Mouse (Mus musculus): ENCODE data around the gene Gp2. TPM values are rescaled to one million over a fixed set of nuclear protein-coding genes. Genes with fewer than 3 reads are reported as not detected.

Gene Gp2
- 0.51 and 0.64 TPM in 2 replicates for polyA plus RNA-seq (2015; fragmentation: Nextera tagmentation; extraction: Ambion mirVana)

- no peaks in the 10 kb centered on the region for H3K4me1 ChIP-seq (replicated peaks; ENCODE audit: insufficient read depth, low read length)
- no peak within 1 kb of the TSS for H3K27ac ChIP-seq
- no peak within 1 kb of the TSS for H3K4me3 ChIP-seq (replicated peaks; ENCODE audit: low read depth, low read length)
- WGBS, result 91% methylated on average over 6 of the region's 6 CpGs
- H3K9me3 ChIP-seq (replicated peaks; ENCODE audit: low read length), result no peaks in the 10 kb centered on the region
- no peak for TF ChIP-seq CTCF (IDR thresholded peaks at IDR 0.05; ENCODE audit: low read depth)
- DNase-seq (ENCODE audit: low spot score) (no peak), ATAC-seq (replicated peaks; ENCODE audit: low FRiP score, low read depth) (no peak)
- no peak within 1 kb of the TSS for H3K4me2 ChIP-seq (ENCODE audit: low read length)
- H3K36me3 ChIP-seq (ENCODE audit: insufficient read depth, low read length), result no peaks in the 10 kb centered on the region
- no peaks in the 10 kb centered on the region for H3K27me3 ChIP-seq (ENCODE audit: insufficient read depth, low read length)
- H3K9ac ChIP-seq (ENCODE audit: low read depth, low read length), result no peak within 1 kb of the TSS
Observed at GRCm38 (mm10) chr7:119459185-119459584, at the start of gene Gp2. Gp2 (minus strand) TSS chr7:119459285.

DNA sequence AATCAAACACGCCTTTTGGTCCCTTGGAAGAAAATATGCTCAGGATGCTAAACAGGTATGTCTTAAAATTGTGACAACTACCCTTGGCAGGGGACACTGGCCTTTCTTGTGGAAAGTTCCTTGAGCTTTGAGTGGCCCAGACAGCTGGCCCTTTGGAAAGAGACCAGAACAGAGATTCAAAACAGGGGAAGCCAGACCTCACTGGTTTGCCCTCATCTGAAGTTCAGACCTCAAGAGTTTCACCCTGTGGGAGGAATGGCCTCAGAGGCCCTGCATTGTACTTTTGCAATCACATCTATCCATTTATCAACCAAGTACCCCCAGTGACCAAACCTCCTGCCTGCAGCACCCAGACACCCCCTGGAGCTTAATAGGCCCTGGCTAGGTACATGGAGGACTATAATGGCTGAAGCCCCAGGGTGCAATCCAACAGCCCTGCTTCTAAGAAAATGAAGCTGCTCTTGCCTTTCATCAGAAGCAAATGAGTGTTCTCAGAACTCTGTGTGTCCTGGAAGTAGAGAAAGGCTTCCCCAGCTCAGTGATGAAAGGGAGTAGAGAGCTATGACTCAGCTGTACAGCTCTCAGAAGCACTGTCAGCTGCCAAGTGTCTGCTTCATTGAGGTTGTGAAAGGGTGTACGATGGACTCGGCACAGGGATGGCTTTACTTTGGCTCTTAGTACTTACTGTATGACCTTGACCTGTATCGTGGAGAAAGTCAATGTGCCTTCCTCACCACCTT is 31.1 kb upstream of the Gp2 start:
- Histone ChIP-seq H3K27ac (no peak overlapping the region), H3K4me3 (replicated peaks; ENCODE audit: low read depth, low read length) (no peak overlapping the region), H3K9me3 (replicated peaks; ENCODE audit: low read length) (no peaks in the 10 kb centered on the region), H3K4me2 (ENCODE audit: low read length) (no peak overlapping the region), H3K36me3 (ENCODE audit: insufficient read depth, low read length) (no peaks in the 10 kb centered on the region), H3K27me3 (ENCODE audit: insufficient read depth, low read length) (no peaks in the 10 kb centered on the region), H3K9ac (ENCODE audit: low read depth, low read length) (no peak overlapping the region), H3K4me1 (replicated peaks; ENCODE audit: insufficient read depth, low read length) (no peaks in the 10 kb centered on the region)
- DNase-seq (ENCODE audit: low spot score), result no peak
- TF ChIP-seq CTCF (IDR thresholded peaks at IDR 0.05; ENCODE audit: low read depth), result no peak
- ATAC-seq (replicated peaks; ENCODE audit: low FRiP score, low read depth), result no peak
- WGBS, result 76% methylated on average over 4 of the region's 4 CpGs

DNA sequence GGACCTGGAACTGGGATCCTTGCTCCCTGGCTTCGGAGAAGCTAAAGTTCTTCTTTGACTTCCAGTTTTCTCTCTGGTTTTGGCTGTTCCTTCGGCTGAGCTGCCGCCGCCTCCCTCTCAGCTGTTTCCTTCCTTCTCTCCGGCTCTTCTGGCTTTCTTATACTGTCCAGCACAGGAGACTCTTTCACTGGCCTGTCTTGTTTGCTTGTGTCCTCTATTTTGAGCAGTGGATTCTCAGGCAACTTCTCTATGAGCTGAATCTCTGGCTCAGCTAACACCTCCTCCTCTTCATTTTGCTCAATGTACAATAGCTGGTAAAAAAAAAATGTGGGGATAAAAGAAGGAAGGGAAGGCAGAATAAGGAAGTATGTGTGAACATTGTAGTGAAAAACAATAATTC is 27.6 kb upstream of the Gp2 start:
- H3K4me2 ChIP-seq (ENCODE audit: low read length), result no peak overlapping the region
- H3K36me3 ChIP-seq (ENCODE audit: insufficient read depth, low read length), result no peaks in the 10 kb centered on the region
- TF ChIP-seq CTCF (IDR thresholded peaks at IDR 0.05; ENCODE audit: low read depth), result no peak
- no peak for ATAC-seq (replicated peaks; ENCODE audit: low FRiP score, low read depth)
- no peaks in the 10 kb centered on the region for H3K27me3 ChIP-seq (ENCODE audit: insufficient read depth, low read length)
- H3K4me1 ChIP-seq (replicated peaks; ENCODE audit: insufficient read depth, low read length), result no peaks in the 10 kb centered on the region
- H3K27ac ChIP-seq, result no peak overlapping the region
- no peaks in the 10 kb centered on the region for H3K9me3 ChIP-seq (replicated peaks; ENCODE audit: low read length)
- no peak for DNase-seq (ENCODE audit: low spot score)
- no peak overlapping the region for H3K9ac ChIP-seq (ENCODE audit: low read depth, low read length)
- no peak overlapping the region for H3K4me3 ChIP-seq (replicated peaks; ENCODE audit: low read depth, low read length)
- WGBS, result 84% methylated on average over 5 of the region's 5 CpGs

DNA sequence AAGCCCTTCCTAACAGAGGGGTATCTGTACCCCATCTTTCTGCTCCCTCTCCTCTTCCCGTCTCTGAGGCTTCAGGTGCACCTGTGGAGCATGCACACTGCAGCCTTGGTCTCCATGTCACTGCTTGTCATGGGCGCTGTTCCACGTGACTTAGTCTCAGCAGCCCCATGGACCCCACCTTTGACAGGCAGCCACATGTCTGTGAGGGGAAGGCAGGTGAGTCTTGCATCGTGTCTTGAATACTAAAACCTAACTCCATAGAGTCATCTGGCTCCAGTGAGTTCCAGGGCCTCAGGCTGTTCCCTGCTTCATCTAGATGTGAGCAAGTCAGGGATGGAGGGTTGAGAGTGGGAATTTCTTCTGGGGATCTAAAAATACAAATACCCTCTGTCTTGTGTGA is 25.1 kb upstream of the Gp2 start:
- H3K9ac ChIP-seq (ENCODE audit: low read depth, low read length), result no peak overlapping the region
- H3K4me2 ChIP-seq (ENCODE audit: low read length), result no peak overlapping the region
- no peaks in the 10 kb centered on the region for H3K36me3 ChIP-seq (ENCODE audit: insufficient read depth, low read length)
- H3K27me3 ChIP-seq (ENCODE audit: insufficient read depth, low read length), result no peaks in the 10 kb centered on the region
- TF ChIP-seq CTCF (IDR thresholded peaks at IDR 0.05; ENCODE audit: low read depth), result no peak
- H3K9me3 ChIP-seq (replicated peaks; ENCODE audit: low read length), result no peaks in the 10 kb centered on the region
- H3K27ac ChIP-seq, result no peak overlapping the region
- H3K4me3 ChIP-seq (replicated peaks; ENCODE audit: low read depth, low read length), result no peak overlapping the region
- no peaks in the 10 kb centered on the region for H3K4me1 ChIP-seq (replicated peaks; ENCODE audit: insufficient read depth, low read length)
- 79% methylated on average over 4 of the region's 4 CpGs for WGBS
- no peak for DNase-seq (ENCODE audit: low spot score)
- ATAC-seq (replicated peaks; ENCODE audit: low FRiP score, low read depth), result no peak

DNA sequence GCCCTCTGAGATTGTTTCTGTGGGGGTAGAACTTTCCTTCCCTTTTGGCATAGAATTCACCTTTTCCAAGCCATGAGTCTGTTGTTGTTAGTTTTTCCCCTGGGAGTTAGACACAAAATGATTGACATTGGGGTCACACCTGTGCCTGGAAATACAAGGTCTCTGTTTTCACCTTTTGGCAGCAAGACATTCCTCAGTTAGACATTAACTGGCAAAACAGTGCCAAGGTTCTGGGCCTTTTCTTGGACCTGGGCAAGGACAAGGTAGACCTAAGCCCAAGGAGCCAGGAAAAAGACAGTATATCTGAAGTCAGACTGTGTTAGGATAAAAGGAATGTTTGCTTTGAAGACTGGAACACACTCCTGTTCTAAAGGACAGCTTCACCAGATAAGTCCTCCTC is 20.2 kb upstream of the Gp2 start, which contains the start of gene Umod:
Gene Umod (minus strand): TSS at position 27 of the 400 bp plus-strand sequence.
- DNase-seq (ENCODE audit: low spot score), result peak; percentile 3
- no peak within 1 kb of the TSS for H3K9ac ChIP-seq (ENCODE audit: low read depth, low read length)
- H3K4me3 ChIP-seq (replicated peaks; ENCODE audit: low read depth, low read length), result no peak within 1 kb of the TSS
- H3K4me2 ChIP-seq (ENCODE audit: low read length), result no peak within 1 kb of the TSS
- no peaks in the 10 kb centered on the region for H3K36me3 ChIP-seq (ENCODE audit: insufficient read depth, low read length)
- H3K4me1 ChIP-seq (replicated peaks; ENCODE audit: insufficient read depth, low read length), result no peaks in the 10 kb centered on the region
- no peak for ATAC-seq (replicated peaks; ENCODE audit: low FRiP score, low read depth)
- no peaks in the 10 kb centered on the region for H3K9me3 ChIP-seq (replicated peaks; ENCODE audit: low read length)
- TF ChIP-seq CTCF (IDR thresholded peaks at IDR 0.05; ENCODE audit: low read depth), result no peak
- H3K27ac ChIP-seq, result peak within 1 kb of the TSS; percentile 47
- H3K27me3 ChIP-seq (ENCODE audit: insufficient read depth, low read length), result no peaks in the 10 kb centered on the region

- peak; percentile 50 for TF ChIP-seq CTCF (IDR thresholded peaks at IDR 0.05; ENCODE audit: low read depth)
- DNase-seq (ENCODE audit: low spot score), result peak; percentile 47
- H3K27me3 ChIP-seq (ENCODE audit: insufficient read depth, low read length), result no peaks in the 10 kb centered on the region
- no peak overlapping the region for H3K4me2 ChIP-seq (ENCODE audit: low read length)
- H3K9me3 ChIP-seq (replicated peaks; ENCODE audit: low read length), result no peaks in the 10 kb centered on the region
- no peak overlapping the region for H3K9ac ChIP-seq (ENCODE audit: low read depth, low read length)
- no peaks in the 10 kb centered on the region for H3K36me3 ChIP-seq (ENCODE audit: insufficient read depth, low read length)
- no peak overlapping the region for H3K27ac ChIP-seq
- ATAC-seq (replicated peaks; ENCODE audit: low FRiP score, low read depth), result peak; percentile 80
- H3K4me1 ChIP-seq (replicated peaks; ENCODE audit: insufficient read depth, low read length), result no peaks in the 10 kb centered on the region
- no peak overlapping the region for H3K4me3 ChIP-seq (replicated peaks; ENCODE audit: low read depth, low read length)
- 43% methylated on average over 33 of the region's 33 CpGs for WGBS
Observed at GRCm38 (mm10) chr7:119476500-119477389, 17.7 kb upstream of the Gp2 start.
